Mouse (Mus musculus) forebrain, postnatal 0 days (tissue): Measurements from ENCODE around the gene Ky. TPM values are rescaled to one million over a fixed set of nuclear protein-coding genes. Genes with fewer than 3 reads are reported as not detected.

Source experiments
- ATAC-seq: fragments of 200-750 bp; cut with Nextera tagmentation; 2 replicates; pipeline ENCODE4 v1.8.0; 2017; ENCODE audit warnings: mild to moderate bottlenecking, moderate library complexity
- DNase-seq: peaks from one replicate; pipeline ENCODE4 v3.0.0-alpha.2; 2015
- H3K27ac ChIP-seq: fragments of 300-500 bp; sonication (generic); 2 replicates; pipeline ENCODE4 v1.5.1; 2014; ENCODE audit warnings: low read depth, mild to moderate bottlenecking, antibody characterized with exemption, low read length, moderate library complexity, mixed read lengths
- H3K27me3 ChIP-seq: fragments of 300-500 bp; sonication (generic); 2 replicates; pipeline ENCODE4 v1.6.1; 2014; ENCODE audit warnings: mild to moderate bottlenecking, low read length, mixed read lengths; ENCODE audit not compliant: insufficient read depth
- H3K36me3 ChIP-seq: fragments of 300-500 bp; sonication (generic); 2 replicates; pipeline ENCODE4 v1.6.1; 2014; ENCODE audit warnings: mild to moderate bottlenecking, moderate library complexity; ENCODE audit not compliant: insufficient read depth
- H3K4me1 ChIP-seq: fragments of 300-500 bp; sonication (generic); 2 replicates; pipeline ENCODE4 v1.6.1; 2014; ENCODE audit warnings: antibody characterized with exemption; ENCODE audit not compliant: insufficient read depth
- H3K4me2 ChIP-seq: fragments of 300-500 bp; sonication (generic); 2 replicates; pipeline ENCODE4 v1.6.1; 2014; ENCODE audit warnings: low read depth, mild to moderate bottlenecking, moderate library complexity
- H3K4me3 ChIP-seq: fragments of 300-500 bp; sonication (generic); 2 replicates; pipeline ENCODE4 v1.5.1; 2014; ENCODE audit warnings: low read depth, low read length, mixed read lengths
- H3K9ac ChIP-seq: fragments of 300-500 bp; sonication (generic); 2 replicates; pipeline ENCODE4 v1.6.1; 2014; ENCODE audit warnings: mild to moderate bottlenecking
- H3K9me3 ChIP-seq: fragments of 300-500 bp; sonication (generic); 2 replicates; pipeline ENCODE4 v1.6.1; 2016; ENCODE audit warnings: low read length
- CTCF ChIP-seq: sonication (generic); IDR thresholded peaks from 2 replicates; pipeline ENCODE4 v1.5.1; 2016; ENCODE audit warnings: antibody characterized with exemption, control low read depth, low read depth
- WGBS: fragments of 180-500 bp; shearing (Covaris S2); extraction: QIAGEN DNeasy Blood & Tissue Kit; methylation state at CpG from one replicate; pipeline ENCODE4 v1.1.7; 2014; 5-methylcytosine and 5-hydroxymethylcytosine counted together
- polyA plus RNA-seq: library from polyadenylated mRNA; unstranded; fragments of >200 nt; fragmentation: Nextera tagmentation; extraction: Ambion mirVana; gene quantifications from 2 replicates; pipeline ENCODE4 v1.2.1, GENCODE M21; 2015
- total RNA-seq: library from RNA; depleted of rRNA; stranded (reverse); fragments of >200 nt; gene quantifications from 2 replicates; pipeline ENCODE4 v1.2.3, GENCODE M21; 2014; rRNA removed

Ky gene
- total RNA-seq (1.9 and 2.0 TPM in 2 replicates), polyA plus RNA-seq (0.30 and 0.59 TPM in 2 replicates)

DNA sequence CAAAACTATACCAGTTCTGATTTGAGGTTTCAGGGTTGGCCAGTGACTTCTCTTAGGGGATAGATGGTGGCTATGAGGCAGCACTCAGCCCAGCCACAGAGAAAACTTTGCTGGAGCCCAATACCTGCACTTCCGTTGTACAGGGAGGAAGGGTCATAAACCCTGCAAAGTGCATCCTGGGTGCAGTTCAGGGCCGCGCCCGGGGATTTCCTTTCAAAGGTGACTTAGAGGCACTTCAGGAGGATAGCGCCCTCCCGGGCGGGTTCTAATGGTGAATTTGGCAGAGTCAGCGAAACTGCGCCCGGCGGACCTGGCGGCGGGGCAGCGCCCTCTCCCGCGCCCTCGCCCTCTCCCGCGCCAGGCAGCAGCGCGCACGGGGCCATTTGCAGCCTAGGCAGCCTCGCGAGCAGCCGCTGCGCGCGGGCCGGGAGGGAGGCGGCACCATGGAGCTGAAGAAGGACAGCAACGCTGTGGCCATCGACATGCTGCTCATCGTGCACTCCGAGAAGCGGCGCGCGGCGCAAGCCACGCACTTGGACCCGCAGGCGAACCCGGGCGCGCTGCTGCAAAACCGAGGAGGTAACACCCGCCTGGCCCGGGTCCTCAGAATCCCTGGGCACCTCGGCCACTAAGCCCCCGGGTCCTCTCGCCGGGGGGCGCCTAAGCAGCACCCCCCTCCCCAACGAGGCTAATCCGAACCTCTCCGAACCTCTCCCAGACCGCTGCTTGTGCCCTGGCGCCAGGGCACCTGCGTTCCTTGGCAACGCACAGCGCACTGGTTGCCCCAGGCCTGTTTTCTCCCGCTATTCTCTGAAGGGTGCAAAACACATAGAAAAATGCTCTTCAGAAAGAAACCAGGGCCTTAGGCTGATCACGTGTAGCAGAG lies at the start of gene Ky:
TSS of gene Ky (plus strand) at position 51 of the 886 bp plus-strand sequence.
- Histone ChIP-seq H3K4me2 (peak within 1 kb of the TSS; percentile 89), H3K9ac (peak within 1 kb of the TSS; percentile 58), H3K36me3 (no peaks in the 10 kb centered on the region), H3K27me3 (no peaks in the 10 kb centered on the region), H3K27ac (no peak within 1 kb of the TSS), H3K4me3 (peak within 1 kb of the TSS; percentile 40), H3K9me3 (no peaks in the 10 kb centered on the region), H3K4me1 (peaks cover 6% of the 10 kb centered on the region; the same call in 1 of the 2 replicates)
- WGBS = under 1% methylated on average over 63 of the region's 63 CpGs
- peak; percentile 79 for ATAC-seq
- no peak; the same call in 1 of the 2 replicates for TF ChIP-seq CTCF
- peak; percentile 39 for DNase-seq

DNA sequence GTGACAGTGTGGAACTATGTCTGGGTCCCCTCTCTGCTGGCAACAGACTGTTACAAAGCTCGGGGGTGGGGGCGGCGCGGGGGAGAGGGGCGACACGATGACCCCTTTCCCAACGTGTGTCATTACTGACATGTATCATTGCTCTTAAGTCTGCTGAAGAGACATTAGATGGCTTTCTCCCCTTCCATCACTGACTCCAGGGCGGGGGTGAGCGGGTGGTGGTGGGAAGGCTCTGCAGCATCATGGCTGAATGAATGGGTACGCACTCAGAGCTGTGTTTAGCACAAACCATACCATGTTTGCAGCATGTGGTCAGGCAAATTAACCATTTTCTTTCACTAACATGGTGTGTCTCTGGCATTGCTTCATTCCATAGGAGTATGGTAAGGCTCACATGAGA lies 43.3 kb upstream of the Ky start:
- Histone ChIP-seq H3K4me3 (no peak overlapping the region), H3K4me2 (no peak overlapping the region), H3K9ac (no peak overlapping the region), H3K27ac (no peak overlapping the region), H3K27me3 (no peaks in the 10 kb centered on the region), H3K4me1 (no peaks in the 10 kb centered on the region), H3K9me3 (no peaks in the 10 kb centered on the region), H3K36me3 (no peaks in the 10 kb centered on the region)
- no peak for DNase-seq
- no peak for TF ChIP-seq CTCF
- WGBS = 98% methylated on average over 10 of the region's 10 CpGs
- no peak for ATAC-seq

GRCm38 (mm10) chr9:102465044-102465443 lies 40.5 kb upstream of the Ky start:
- no peaks in the 10 kb centered on the region for H3K36me3 ChIP-seq
- TF ChIP-seq CTCF = no peak
- ATAC-seq = no peak
- no peaks in the 10 kb centered on the region for H3K27me3 ChIP-seq
- H3K9me3 ChIP-seq = no peaks in the 10 kb centered on the region
- WGBS = 68% methylated on average over 3 of the region's 3 CpGs
- H3K9ac ChIP-seq = no peak overlapping the region
- H3K4me3 ChIP-seq = no peak overlapping the region
- no peaks in the 10 kb centered on the region for H3K4me1 ChIP-seq
- DNase-seq = no peak
- no peak overlapping the region for H3K4me2 ChIP-seq
- H3K27ac ChIP-seq = no peak overlapping the region

GRCm38 (mm10) chr9:102465726-102466125 lies 39.8 kb upstream of the Ky start:
- Histone ChIP-seq H3K36me3 (no peaks in the 10 kb centered on the region), H3K4me2 (no peak overlapping the region), H3K27ac (no peak overlapping the region), H3K4me3 (no peak overlapping the region), H3K9me3 (no peaks in the 10 kb centered on the region), H3K4me1 (no peaks in the 10 kb centered on the region), H3K9ac (no peak overlapping the region), H3K27me3 (no peaks in the 10 kb centered on the region)
- ATAC-seq (no peak), DNase-seq (no peak)
- WGBS = 69% methylated on average over 5 of the region's 5 CpGs
- no peak for TF ChIP-seq CTCF

GRCm38 (mm10) chr9:102470076-102470819 lies 35.3 kb upstream of the Ky start:
- no peak overlapping the region for H3K4me2 ChIP-seq
- ATAC-seq (no peak), DNase-seq (no peak)
- H3K36me3 ChIP-seq = no peaks in the 10 kb centered on the region
- no peak overlapping the region for H3K27ac ChIP-seq
- no peak overlapping the region for H3K9ac ChIP-seq
- no peaks in the 10 kb centered on the region for H3K9me3 ChIP-seq
- H3K27me3 ChIP-seq = no peaks in the 10 kb centered on the region
- no peak overlapping the region for H3K4me3 ChIP-seq
- H3K4me1 ChIP-seq = no peaks in the 10 kb centered on the region
- TF ChIP-seq CTCF = no peak
- WGBS = 91% methylated on average over 2 of the region's 2 CpGs

DNA sequence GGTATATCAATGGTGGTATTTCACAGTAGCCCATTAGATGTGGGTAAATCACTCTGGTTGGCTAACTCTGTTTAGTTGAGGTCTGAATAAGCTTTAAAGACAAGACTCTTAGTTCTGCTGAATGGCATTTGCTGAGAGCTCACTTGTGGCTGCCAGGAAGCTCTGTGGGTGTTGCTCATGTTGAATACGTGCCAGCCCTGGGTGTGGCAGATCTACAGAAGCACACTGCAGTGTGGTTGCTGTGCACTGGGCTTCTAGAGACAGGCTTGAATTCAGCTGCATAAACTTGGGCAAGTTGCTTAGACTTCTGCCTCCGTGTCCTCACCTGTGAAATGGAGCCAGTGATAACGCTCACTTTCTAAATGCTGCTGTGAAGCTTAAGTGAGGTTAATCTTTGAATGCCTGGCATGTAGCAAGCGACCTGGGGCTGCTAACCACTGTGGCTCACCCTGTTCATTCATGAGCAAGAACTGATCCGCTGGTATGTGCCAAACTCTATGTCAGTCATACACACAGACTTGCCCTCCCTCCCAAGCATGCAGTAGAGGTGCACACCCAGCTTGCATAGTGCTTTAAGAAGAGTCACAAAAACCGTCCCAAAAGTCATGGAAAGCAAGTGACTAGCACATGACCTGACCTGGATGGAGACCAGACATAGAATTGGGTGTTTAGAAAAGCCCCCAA lies 27.6 kb upstream of the Ky start:
- no peak for TF ChIP-seq CTCF
- Histone ChIP-seq H3K27ac (no peak overlapping the region), H3K4me2 (no peak overlapping the region), H3K4me3 (no peak overlapping the region), H3K27me3 (no peaks in the 10 kb centered on the region), H3K9me3 (no peaks in the 10 kb centered on the region), H3K36me3 (no peaks in the 10 kb centered on the region), H3K4me1 (no peaks in the 10 kb centered on the region), H3K9ac (no peak overlapping the region)
- WGBS = 78% methylated on average over 6 of the region's 6 CpGs
- DNase-seq = no peak
- ATAC-seq = no peak
